Mouse (Mus musculus) embryonic facial prominence, embryonic 11.5 days (tissue): ENCODE results near the gene Ankrd33. TPM values are rescaled to one million over a fixed set of nuclear protein-coding genes. Genes with fewer than 3 reads are reported as not detected.
A peak's percentile ranks its signal among the peaks of the same experiment; 100 is the strongest.

Experiments used
- ATAC-seq: fragments of 200-750 bp; cut with Nextera tagmentation; replicated peaks from 2 replicates; pipeline ENCODE4 v1.8.0; 2017; ENCODE audit warnings: low read depth; ENCODE audit not compliant: insufficient number of reproducible peaks, low FRiP score, low TSS enrichment
- DNase-seq: peaks from one replicate; pipeline ENCODE4 v3.0.0-alpha.2; 2015; ENCODE audit warnings: low spot score
- H3K27ac ChIP-seq: fragments of 300-500 bp; sonication (generic); replicated peaks from 2 replicates; pipeline ENCODE4 v1.5.1; 2014; ENCODE audit warnings: mild to moderate bottlenecking, low read depth, low read length, control low read depth
- H3K27me3 ChIP-seq: fragments of 300-500 bp; sonication (generic); 2 replicates; pipeline ENCODE4 v1.6.1; 2014; ENCODE audit warnings: mild to moderate bottlenecking, low read length, moderate library complexity, mixed read lengths; ENCODE audit not compliant: control insufficient read depth, insufficient read depth
- H3K36me3 ChIP-seq: fragments of 300-500 bp; sonication (generic); replicated peaks from 2 replicates; pipeline ENCODE4 v1.6.1; 2014; ENCODE audit warnings: low read depth, mild to moderate bottlenecking, low read length, moderate library complexity, mixed read lengths; ENCODE audit not compliant: control insufficient read depth, insufficient read depth
- H3K4me1 ChIP-seq: fragments of 300-500 bp; sonication (generic); 2 replicates; pipeline ENCODE4 v1.6.1; 2014; ENCODE audit warnings: low read length, mixed read lengths; ENCODE audit not compliant: control insufficient read depth, insufficient read depth
- H3K4me2 ChIP-seq: fragments of 300-500 bp; sonication (generic); 2 replicates; pipeline ENCODE4 v1.6.1; 2014; ENCODE audit warnings: low read depth, mild to moderate bottlenecking, control low read depth, low read length, moderate library complexity
- H3K4me3 ChIP-seq: fragments of 300-500 bp; sonication (generic); 2 replicates; pipeline ENCODE4 v1.5.1; 2014; ENCODE audit warnings: low read depth, low read length, control low read depth
- H3K9ac ChIP-seq: fragments of 300-500 bp; sonication (generic); replicated peaks from 2 replicates; pipeline ENCODE4 v1.6.1; 2014; ENCODE audit warnings: mild to moderate bottlenecking, control low read depth, low read length
- H3K9me3 ChIP-seq: fragments of 300-500 bp; sonication (generic); replicated peaks from 2 replicates; pipeline ENCODE4 v1.6.1; 2016; ENCODE audit warnings: mild to moderate bottlenecking, low read length, inconsistent platforms, mixed read lengths; ENCODE audit not compliant: control insufficient read depth
- WGBS: fragments of 180-500 bp; shearing (Covaris S2); extraction: QIAGEN DNeasy Blood & Tissue Kit; methylation state at CpG from one replicate; pipeline ENCODE4 v1.1.7; 2014; 5-methylcytosine and 5-hydroxymethylcytosine counted together
- polyA plus RNA-seq: library from polyadenylated mRNA; unstranded; fragments of >200 nt; fragmentation: Nextera tagmentation; extraction: Ambion mirVana; gene quantifications from 2 replicates; pipeline ENCODE4 v1.2.1, GENCODE M21; 2014

The Ankrd33 gene
- polyA plus RNA-seq, 1 experiment from 2014 or later: not detected

DNA sequence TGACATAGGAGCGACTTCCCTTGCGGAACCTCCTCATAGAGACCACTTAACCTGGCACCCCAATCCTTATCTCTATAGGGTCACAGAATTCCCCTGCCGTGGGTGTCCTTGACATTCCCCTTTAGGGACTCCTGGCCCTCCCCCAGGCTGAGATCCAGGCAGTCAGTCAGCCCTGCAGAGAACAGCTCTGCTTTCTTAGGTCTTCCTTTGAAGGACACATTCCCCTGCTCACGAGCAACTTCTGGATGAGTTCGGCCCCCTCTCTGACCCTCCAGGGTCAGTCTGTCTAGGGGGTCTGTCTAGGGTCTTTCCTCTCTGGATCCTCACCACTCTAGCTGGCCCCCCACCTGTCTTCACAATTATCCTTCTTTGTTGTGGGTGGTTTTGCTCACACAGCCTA, 13.9 kb downstream of the Ankrd33 start:
- Histone ChIP-seq H3K4me3 (no peak overlapping the region; the same call in 1 of the 2 replicates), H3K27ac (no peak overlapping the region), H3K4me1 (peaks cover 9% of the 10 kb centered on the region), H3K9ac (0 out of 2 replicates have a peak overlapping the region, but pooled peaks have one; percentile 14), H3K36me3 (no peaks in the 10 kb centered on the region), H3K4me2 (no peak overlapping the region), H3K27me3 (peaks cover 12% of the 10 kb centered on the region; the same call in 1 of the 2 replicates), H3K9me3 (no peaks in the 10 kb centered on the region)
- DNase-seq: no peak
- 23% methylated on average over 5 of the region's 5 CpGs for WGBS
- ATAC-seq: no peak

- Histone ChIP-seq H3K9ac (no peak overlapping the region; the same call in 1 of the 2 replicates), H3K4me1 (peaks cover 9% of the 10 kb centered on the region), H3K36me3 (no peaks in the 10 kb centered on the region), H3K4me2 (no peak overlapping the region), H3K27ac (no peak overlapping the region), H3K27me3 (peaks cover 12% of the 10 kb centered on the region; the same call in 1 of the 2 replicates), H3K4me3 (no peak overlapping the region), H3K9me3 (no peaks in the 10 kb centered on the region)
- ATAC-seq: no peak
- WGBS: 29% methylated on average over 11 of the region's 11 CpGs
- DNase-seq: no peak
Observed at GRCm38 (mm10) chr15:101131498-101131897, 15.9 kb downstream of the Ankrd33 start.

GRCm38 (mm10) chr15:101132041-101132440, 16.5 kb downstream of the Ankrd33 start:
- Histone ChIP-seq H3K9ac (no peak overlapping the region; the same call in 1 of the 2 replicates), H3K27me3 (peaks cover 12% of the 10 kb centered on the region; the same call in 1 of the 2 replicates), H3K27ac (no peak overlapping the region), H3K9me3 (no peaks in the 10 kb centered on the region), H3K4me2 (no peak overlapping the region; the same call in 1 of the 2 replicates), H3K4me3 (no peak overlapping the region), H3K4me1 (peaks cover 9% of the 10 kb centered on the region), H3K36me3 (no peaks in the 10 kb centered on the region)
- WGBS: 76% methylated on average over 6 of the region's 6 CpGs
- no peak for ATAC-seq
- no peak for DNase-seq

DNA sequence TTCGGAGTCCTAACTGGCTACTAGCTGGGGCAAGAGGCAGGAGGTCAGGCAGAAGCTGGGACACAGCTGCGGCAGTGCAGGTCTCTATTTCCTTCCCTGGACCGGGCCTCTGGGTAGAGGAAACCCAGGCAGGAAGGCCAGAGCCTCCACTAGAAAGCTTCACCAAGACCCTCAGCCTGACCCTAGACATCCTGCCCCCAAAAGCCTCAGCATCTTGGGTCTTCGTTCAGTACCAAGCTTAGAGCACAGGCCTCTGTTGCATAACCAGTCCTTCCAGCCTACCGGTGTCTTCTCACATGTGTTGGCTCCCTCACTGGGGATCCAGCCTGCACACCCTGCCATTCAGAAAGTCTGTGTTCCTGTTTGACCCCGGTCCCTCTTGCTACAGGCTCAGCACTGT, 17.2 kb downstream of the Ankrd33 start:
- WGBS: 63% methylated on average over 6 of the region's 6 CpGs
- Histone ChIP-seq H3K27ac (no peak overlapping the region; the same call in 1 of the 2 replicates), H3K4me3 (no peak overlapping the region), H3K4me1 (peaks cover 9% of the 10 kb centered on the region), H3K27me3 (peaks cover 11% of the 10 kb centered on the region; the same call in 1 of the 2 replicates), H3K36me3 (no peaks in the 10 kb centered on the region), H3K4me2 (no peak overlapping the region), H3K9me3 (no peaks in the 10 kb centered on the region), H3K9ac (no peak overlapping the region)
- ATAC-seq (no peak), DNase-seq (no peak)

DNA sequence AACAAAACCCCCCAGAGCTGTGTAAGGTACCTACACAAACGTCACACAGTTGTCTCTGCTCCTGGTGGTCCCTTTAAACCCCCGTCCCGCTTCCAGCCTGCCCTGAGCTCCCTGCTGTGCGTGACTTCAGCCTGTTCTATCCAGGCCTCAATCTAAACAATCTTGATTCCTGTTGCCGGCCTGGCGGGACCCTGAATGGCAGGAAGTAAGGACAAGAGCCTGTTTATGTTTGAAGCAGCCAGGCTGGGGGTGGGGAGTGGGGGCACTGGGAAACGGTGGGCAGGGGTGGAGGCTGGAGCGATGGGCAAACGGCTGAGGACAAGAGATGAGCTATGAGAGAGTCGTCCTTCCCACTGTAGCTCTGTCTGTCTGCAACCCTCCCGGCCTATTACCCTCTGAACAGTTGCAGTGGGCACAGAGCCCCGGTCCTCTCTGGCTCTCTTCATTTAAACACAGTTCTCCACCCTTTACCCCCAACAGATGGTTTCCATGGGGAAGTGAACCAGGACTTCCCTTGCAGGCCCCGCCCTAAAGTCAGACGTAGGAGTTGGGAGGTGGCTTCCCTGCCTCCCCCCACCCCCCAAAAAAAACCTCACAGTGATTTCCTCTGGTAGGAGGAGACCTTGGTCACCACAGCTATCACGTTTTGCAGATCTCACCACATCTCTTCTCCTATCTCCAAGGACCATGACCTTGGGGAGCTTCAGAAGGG, 18.6 kb downstream of the Ankrd33 start:
- H3K27me3 ChIP-seq: 0 out of 2 replicates have a peak, but pooled peaks cover 7% of the 10 kb centered on the region
- ATAC-seq: 0 out of 2 replicates have a peak, but pooled peaks have one; percentile 8
- 21% methylated on average over 15 of the region's 15 CpGs for WGBS

GRCm38 (mm10) chr15:101135405-101135804, 19.9 kb downstream of the Ankrd33 start:
- Histone ChIP-seq H3K4me1 (peaks cover 12% of the 10 kb centered on the region), H3K36me3 (no peaks in the 10 kb centered on the region), H3K27ac (no peak overlapping the region), H3K4me2 (0 out of 2 replicates have a peak overlapping the region, but pooled peaks have one; percentile 7), H3K9me3 (no peaks in the 10 kb centered on the region), H3K27me3 (no peaks in the 10 kb centered on the region), H3K4me3 (peak overlapping the region; percentile 3; the same call in 1 of the 2 replicates), H3K9ac (no peak overlapping the region)
- WGBS: 57% methylated on average over 8 of the region's 8 CpGs
- DNase-seq: no peak
- ATAC-seq: no peak

More for the DNA sequence above, 18.6 kb downstream of the Ankrd33 start:
- no peaks in the 10 kb centered on the region for H3K9me3 ChIP-seq
- H3K9ac ChIP-seq: peak overlapping the region; percentile 29; the same call in 1 of the 2 replicates
- H3K36me3 ChIP-seq: no peaks in the 10 kb centered on the region
- 0 out of 2 replicates have a peak overlapping the region, but pooled peaks have one; percentile 11 for H3K4me3 ChIP-seq
- peak; percentile 70 for DNase-seq
- peak overlapping the region; percentile 49 for H3K27ac ChIP-seq
- H3K4me2 ChIP-seq: peak overlapping the region; percentile 29
- H3K4me1 ChIP-seq: peaks cover 3% of the 10 kb centered on the region

GRCm38 (mm10) chr15:101137455-101137854, 21.9 kb downstream of the Ankrd33 start:
- ATAC-seq (no peak), DNase-seq (no peak)
- H3K4me2 ChIP-seq: no peak overlapping the region
- no peaks in the 10 kb centered on the region for H3K9me3 ChIP-seq
- H3K36me3 ChIP-seq: no peaks in the 10 kb centered on the region
- H3K27ac ChIP-seq: no peak overlapping the region
- no peak overlapping the region for H3K4me3 ChIP-seq
- 78% methylated on average over 11 of the region's 11 CpGs for WGBS
- peaks cover 17% of the 10 kb centered on the region for H3K4me1 ChIP-seq
- H3K9ac ChIP-seq: no peak overlapping the region
- H3K27me3 ChIP-seq: no peaks in the 10 kb centered on the region

GRCm38 (mm10) chr15:101138675-101139074, 23.1 kb downstream of the Ankrd33 start:
- Histone ChIP-seq H3K27ac (no peak overlapping the region), H3K36me3 (no peaks in the 10 kb centered on the region), H3K9ac (no peak overlapping the region), H3K9me3 (no peaks in the 10 kb centered on the region), H3K27me3 (no peaks in the 10 kb centered on the region), H3K4me1 (peaks cover 25% of the 10 kb centered on the region), H3K4me2 (no peak overlapping the region), H3K4me3 (no peak overlapping the region)
- ATAC-seq (no peak), DNase-seq (no peak)
- 83% methylated on average over 3 of the region's 3 CpGs for WGBS
